Mouse (Mus musculus) cerebellum, adult 18-20 months (tissue): ENCODE results near the gene Traf3ip3.

Source experiments
- DNase-seq, 2 experiments: peaks; one replicate each; pipeline ENCODE4 v3.0.0; 2021

Gene Traf3ip3

DNA sequence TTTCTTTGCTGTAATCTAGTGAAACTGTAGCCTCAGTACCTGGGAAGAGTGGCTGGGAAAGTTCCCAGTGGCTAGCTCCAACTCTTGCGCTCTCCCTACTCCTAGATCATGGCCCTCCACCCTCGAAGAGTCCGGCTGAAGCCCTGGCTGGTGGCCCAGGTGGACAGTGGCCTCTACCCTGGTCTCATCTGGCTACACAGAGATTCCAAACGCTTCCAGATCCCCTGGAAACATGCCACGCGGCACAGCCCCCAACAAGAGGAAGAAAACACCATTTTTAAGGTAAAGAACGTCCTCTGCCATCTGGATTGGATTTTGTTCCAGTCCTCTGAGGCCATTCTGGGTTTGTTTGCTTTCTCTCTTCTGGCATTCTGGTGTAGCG is 44.4 kb downstream of the Traf3ip3 start:
- DNase-seq, result no peak

DNA sequence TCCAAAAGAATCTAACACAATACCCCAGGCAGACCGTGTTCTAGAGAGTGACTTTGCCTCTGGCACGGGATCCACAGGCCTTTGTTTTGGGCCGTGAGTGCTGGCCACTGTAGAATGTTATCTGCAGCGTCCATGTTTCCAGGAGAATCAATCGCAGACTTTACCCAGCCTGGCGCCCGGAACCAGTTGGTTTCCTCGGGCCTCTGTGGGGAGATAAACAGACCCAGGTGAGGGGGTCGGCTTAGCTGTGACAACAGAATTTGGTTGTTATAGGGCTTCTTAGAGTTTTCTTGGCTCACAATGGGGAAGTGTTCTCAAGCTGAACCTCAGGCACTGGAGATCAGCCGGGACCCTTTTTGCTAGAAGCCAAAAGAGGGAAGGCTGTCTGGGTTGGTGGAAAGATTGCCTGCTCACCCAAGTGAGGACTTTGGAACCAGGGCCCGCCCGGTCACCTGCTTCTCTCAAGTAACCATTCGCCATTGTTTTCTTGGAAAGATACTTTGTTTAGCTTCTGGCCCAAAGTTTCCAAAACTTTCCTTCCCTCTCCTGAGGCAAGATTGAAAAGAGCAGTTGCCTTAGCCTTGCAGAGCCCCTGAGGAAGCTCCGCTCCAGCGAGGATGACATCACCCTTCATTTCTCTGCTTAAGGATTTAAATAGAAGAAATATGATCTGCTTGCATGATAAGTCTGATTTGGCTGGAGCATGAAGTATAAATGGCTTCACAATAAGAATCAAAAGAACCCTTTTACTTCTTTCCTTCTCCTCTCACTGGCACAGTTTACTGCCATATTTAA is 45.0 kb downstream of the Traf3ip3 start:
- no peak for DNase-seq

DNA sequence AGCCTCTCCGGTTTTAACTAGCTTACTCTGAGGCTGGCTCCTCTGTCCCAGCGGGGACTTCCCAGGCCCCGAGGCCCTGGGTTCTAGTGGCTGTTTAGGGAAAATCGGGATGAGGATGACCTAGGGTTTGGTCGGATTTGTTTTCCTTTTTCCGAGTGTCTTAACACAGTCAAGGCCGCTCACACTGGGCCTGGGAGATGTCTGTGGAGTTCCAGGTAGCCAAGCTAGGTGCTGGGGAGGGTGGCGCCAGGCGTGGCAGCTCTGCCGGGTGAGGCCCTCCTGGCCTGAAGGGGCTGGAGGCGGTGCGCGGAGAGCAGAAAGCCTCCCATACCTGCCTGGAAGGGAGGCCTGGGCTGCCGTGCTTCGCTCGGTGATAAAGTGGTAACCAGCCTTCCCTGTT is 47.9 kb downstream of the Traf3ip3 start:
- no peak for DNase-seq

DNA sequence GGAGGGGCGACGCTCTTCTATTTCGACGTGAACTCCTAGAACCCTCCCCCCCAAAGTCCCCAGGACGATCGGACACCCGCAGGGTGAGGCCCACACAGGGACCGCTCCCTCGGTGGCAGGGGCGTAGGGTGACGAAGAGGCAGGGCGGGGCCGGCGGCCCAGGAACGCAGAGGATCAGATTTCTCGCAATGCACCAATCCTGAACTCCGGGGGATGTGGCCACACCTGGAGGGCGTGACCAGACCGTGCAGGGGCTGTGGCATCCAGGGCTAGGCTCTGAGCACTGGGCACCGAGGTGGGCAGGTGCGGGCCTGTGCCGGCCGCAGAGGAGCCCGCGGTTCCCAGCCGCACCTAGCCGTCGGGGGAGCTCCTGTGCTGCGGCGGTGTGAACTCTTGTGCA is 48.6 kb downstream of the Traf3ip3 start, which contains the start of gene Irf6:
TSS of gene Irf6 (plus strand) at position 240 of the 400 bp plus-strand sequence.
- no peak for DNase-seq

DNA sequence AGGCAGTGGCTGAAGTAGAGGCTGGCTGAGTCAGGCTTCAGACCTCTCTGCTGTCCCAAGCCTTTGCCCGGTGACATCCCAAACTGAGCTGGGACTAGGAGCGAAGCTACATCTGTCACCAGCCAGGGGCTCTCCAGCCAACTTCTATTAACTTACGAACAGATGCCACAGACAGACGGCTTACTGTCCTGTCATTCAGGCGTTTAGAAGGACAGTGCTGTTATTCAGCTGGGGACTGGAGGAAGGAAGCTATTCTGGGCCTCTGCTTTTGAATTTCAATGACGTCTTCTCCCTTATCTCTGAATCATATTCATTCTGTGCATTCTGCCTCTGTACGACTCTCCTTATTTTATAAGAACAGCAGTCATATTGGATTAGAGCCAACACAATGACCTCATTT is 50.4 kb downstream of the Traf3ip3 start:
- DNase-seq, result no peak

DNA sequence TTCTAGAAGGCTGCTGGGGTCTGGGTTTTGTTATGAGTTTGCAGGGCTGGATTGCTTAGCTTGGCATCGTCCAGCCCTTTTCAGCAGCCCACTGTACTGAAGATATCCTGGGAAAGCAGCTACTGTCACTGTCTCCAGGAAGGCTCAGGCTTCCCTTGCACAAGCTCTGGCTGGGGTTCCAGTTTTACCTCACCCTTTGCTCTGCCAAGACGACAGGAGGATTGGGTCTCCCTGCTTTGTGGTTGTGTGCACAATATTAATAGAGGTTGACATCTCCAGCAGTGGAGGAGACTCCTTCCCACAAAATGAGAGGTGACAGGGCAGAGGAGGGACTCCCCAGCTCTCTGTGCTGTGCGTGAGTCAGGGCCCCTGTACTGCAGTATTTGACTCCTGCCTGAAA is 52.3 kb downstream of the Traf3ip3 start:
- DNase-seq, result no peak

DNA sequence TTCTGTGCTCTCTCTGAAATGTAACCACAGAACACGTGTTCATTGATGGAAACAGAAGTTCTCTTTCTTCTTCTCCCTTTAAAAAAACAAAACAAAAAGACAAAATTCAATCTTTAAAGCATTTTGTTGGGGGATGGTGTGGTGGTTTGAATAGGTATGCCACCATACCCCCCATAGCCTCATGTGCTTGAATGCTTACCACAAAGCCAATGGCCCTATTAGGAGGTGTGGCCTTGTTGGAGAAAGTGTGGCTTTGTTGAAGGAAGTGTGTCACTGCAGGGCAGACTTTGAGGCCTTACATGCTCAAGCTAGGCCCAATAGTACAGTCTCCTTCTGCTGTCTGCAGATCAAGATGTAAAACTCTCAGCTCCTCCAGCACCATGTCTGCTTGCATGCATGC is 55.1 kb downstream of the Traf3ip3 start:
- DNase-seq, result no peak

DNA sequence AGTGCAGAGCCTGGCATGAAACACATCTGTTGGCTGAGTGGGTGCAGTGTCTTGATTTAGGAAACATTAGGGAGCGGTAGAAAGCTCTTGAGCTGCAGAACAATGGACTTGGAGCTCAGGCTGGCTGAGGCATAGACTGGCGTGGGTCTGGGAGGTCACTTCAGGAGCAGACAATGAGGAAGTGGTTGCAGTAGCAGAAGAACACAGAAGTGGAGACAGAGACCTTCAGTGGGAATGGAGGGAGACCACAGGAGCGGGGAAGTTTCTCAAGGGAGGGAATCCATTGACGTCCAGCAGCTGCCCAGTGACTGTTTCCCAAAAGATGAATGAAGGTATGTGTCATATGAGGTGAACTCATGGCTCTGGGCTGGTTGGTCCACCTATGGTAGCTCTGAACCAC is 56.4 kb downstream of the Traf3ip3 start:
- no peak for DNase-seq

DNA sequence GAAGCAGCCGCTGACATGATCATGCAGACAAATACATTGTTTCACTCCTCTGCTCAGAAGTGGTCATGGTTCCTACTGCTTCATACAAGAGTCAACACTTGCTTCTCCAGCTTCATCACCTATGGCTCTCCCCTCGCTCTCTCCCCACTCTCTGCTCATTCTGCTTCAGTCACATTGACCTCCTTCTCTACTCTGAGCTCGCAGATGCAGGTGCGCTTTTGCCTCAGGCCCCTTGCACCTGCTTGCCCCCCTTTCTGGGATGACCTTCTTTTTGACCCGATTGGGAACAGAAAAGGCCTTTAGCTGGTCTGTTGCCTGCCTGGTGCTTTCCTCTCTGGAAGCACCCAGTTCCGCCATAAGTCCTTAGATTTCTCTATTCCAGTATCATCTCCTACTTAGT is 57.0 kb downstream of the Traf3ip3 start:
- DNase-seq, result peak in 1 of 2 experiments; percentile 23

DNA sequence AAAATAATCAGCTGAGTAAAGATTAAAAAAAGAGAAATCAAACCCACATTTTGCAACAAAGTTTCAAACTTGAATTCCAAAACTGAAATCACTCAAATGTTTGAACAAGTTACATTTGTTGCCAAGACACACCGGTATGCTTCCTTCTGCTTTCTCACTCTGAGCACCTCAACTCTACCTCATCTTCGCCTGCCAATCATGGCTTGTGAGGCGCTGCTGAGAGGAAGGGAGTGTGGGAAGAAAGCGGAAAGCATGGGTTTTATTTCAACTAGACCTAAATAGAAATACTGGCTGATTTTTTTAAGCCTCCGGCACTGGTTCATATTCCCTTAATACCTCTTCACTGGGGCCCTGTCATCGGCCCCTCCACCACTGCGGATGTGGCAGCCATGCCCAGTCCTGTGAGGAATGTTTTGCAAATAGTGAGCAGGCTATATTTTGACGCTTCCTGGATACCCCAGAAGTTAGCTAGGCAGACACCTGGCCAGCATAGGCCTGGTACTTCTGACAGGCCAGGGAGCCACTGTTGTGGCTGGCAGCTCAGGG is 58.9 kb downstream of the Traf3ip3 start:
- no peak for DNase-seq

DNA sequence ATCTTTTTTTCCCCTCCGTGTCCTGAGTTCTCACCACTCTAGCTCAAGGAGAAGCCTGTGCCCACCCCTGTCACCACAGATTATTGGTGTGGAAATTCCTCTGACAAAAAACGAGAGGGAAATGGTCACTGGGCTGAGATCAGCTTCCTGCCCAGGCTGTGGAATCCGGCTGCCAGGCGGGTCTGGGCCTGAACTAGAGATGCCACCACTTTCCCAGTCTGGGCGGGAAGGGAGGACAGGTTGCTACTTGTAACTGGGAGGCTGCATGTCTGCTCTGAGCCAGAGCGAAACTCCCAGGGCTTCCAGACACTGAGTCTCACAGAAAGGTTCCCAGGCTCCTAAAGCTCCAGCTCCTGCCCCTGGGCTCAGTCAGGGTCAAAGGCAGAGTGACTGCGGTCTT is 60.4 kb downstream of the Traf3ip3 start:
- DNase-seq, result no peak

DNA sequence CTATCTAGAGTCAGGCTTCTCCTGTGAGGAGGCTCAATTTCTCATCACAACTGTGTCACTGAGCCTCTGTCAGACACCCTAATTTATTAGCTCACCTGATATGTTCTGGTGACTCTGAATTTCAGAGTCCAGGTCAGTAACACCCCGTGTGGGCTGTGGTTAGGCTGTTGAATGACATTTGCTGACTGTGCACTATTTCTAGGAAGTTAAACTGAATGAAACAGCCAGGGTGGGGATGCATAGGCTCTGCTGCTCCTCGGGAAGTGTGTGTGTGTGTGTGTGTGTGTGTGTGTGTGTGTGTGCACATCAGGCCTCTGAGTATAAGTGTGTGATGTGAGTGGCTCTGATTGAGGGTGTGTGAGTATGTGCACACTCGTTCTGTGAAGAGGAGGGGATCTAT is 62.8 kb downstream of the Traf3ip3 start:
- no peak for DNase-seq

DNA sequence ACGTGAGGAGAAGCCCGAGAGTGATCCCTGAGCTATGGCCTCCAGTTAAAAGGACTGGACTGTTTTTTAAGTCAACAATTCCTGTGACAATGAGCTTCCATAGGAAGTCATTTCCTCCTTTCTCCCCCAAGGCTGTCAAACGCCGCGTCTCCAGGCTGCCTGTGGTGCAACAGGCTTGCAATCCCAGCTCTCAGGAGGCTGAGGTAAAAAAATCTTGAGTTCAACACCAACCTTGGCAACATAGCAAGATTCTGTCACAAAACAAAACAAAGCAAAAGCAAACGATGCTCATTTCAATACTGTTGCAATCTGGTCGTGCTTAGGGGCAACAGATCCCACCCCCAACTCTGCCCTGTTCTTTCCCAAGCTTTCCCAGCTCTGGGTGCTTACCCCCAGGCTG is 63.4 kb downstream of the Traf3ip3 start:
- no peak for DNase-seq

DNA sequence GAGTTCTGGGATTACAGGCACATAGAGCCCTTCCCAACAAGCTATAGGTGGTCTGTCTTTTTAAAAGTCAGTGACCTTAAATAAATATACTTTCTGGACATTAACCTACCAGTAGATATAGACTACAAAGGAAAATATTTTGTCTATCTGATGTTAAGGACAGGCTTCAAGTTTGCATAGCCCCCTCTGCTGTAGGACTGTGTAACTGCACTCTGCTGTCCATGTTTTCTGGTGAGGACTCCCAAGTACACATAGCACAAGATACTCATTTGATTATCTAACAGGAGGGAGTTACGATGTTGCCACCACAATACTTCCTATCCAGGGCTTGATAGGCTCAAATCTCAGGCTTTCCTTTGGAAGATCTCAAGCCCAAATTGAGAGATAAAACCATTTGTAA is 67.8 kb downstream of the Traf3ip3 start:
- DNase-seq, result no peak

DNA sequence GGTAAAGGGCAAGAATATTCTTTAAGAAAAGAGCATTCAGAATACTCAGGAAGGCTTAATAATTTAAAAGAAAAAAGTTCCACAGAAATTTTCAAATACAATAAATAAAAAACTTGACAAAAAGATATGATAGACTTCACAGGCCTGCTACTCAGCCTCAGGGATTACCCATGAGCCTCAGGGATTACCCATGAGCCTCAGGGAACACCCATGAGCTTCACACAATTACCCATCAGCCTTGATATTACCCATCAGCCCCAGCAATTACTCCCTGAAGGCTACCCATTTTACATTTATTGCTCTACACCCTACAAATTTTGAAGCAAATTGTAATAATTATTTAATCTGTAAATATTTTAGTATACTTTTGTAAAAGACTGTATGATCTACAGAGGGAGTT is 69.1 kb downstream of the Traf3ip3 start:
- no peak for DNase-seq

DNA sequence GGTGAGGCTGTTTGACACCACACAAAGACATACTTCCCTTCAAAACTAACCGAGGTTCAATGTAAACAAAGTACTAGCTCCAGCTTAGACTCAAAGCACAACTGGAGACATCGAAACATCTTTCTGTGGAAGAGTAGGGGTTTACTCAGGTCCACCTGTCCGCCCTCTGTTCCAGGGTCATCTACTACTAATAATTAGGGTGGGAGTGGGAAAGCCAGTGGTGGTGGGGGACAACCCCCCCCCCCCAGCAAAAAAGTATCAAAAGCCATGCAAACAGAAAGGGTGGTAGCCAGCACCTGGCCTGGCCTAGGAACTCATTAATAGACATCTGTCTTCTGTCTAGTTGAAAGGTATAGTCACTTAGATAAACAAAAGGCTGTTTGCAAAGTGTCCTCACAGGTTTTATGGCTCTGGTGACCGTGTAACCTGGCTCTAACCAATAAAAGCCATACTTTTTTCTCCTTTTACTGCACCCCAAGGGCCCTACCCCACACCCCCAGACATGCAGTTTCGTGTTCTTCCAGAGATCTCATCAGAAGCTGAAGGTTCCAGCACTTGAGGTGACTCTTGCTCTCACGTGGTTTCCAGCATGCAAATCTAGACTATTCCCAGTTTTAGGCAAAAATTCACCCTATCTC is 70.1 kb downstream of the Traf3ip3 start:
- DNase-seq, result no peak

DNA sequence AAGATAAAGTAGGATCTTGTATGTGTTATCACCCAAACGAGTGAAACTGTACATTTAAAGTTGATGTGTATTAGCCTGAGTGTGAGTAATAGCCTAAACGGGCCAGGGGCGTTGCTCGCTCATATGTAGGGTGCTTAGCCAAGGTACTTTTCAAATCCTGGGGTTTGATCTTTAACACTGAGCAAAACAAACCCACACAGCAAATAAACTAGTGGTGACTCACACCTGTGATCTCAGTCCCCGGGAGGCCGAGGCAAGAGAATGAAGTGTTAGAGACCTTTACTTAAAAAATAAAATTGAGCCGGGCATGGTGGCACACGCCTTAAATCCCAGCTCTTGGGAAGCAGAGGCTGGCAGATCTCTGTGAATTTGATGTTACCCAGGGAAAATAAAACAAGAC is 70.7 kb downstream of the Traf3ip3 start:
- DNase-seq, result no peak

DNA sequence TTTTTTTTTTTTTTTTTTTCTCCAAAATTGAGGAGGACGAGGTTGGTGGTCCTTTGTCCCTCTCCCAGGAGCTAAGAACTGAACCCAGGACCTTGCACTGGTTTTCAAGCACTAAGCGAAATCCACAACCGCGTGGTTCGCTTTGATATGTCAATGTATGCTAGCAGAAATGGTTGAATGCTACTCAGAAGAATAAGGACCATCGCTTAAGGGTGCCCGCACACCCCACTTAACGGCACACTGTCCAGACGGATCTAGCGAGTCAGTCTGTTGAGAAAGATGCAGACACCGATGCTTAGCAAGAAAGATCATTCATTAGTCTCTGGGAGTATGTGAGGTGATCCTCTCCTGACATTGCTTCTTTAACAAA is 71.1 kb downstream of the Traf3ip3 start:
- DNase-seq, result no peak

DNA sequence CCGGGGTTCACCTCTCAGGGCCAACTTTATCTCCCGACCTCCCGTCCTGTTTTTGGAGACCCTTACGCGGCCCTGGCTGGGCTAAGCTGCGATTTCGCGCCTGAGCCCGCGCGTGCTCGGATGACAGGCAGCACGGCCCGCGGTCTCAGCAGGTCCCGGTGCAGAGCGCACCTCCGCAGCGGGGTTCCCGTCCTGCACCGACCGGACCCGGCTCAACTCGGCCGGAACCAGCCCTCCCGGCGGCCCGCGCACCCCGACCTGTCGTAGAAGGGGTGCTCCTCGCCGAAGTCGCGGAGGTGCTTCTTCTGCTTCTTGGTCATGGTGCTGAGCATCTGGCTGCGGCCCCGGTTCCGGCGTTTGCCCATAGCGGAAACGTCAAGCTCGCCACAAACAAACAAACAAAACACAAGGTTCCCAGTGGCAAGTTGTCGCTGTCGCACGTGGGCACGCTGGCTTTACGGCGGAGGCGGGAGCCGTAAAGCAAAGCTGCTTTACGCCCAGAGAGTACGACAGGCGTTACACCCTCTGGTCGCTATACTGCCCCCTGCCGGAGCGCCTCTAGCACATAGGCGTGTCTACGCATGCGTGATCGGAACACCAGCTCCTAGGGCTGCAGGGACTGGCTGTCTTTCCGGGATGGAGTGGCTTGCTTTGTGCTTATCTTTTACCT is 71.6 kb downstream of the Traf3ip3 start, which contains the start of gene Diexf:
TSS of gene Diexf (minus strand) at position 487 of the 670 bp plus-strand sequence.
- DNase-seq, result peak; percentile 95 to 97

DNA sequence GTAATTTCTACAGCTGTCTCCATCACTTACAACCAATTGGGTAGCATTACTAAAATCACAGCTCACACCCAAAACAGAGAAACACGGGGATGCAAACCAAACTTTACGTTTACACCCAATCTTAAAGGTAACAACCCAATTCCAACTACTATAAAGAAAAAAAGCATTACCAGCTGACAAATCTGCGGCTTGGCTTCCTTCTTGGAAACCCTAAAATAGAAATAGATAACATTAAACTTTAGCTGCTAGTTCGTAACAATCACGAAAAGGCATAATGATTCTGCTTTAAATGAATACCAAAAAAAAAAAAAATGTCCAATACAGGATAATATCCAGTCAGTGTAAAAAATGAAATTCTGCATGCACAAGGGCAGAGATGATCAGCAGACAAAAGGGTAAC is 72.2 kb downstream of the Traf3ip3 start:
- DNase-seq, result no peak

DNA sequence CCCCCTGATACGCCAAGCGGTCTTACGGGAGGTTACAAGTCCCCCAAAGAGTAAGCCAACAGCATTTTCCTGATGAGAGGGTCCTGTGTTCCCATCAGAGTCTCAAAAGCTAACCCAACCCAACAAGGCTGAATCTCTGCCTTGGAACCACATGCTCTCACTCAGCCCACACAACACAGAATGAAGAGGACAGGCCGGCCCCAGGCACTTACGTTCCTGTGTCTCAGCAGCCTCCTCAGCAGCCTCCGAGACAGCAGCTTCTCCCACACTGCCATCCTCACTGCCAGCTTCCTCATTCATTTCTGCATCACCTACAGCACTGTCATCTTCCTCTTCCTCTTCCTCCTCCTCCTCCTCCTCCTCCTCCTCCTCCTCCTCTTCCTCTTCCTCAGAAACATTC is 73.4 kb downstream of the Traf3ip3 start:
- no peak for DNase-seq

DNA sequence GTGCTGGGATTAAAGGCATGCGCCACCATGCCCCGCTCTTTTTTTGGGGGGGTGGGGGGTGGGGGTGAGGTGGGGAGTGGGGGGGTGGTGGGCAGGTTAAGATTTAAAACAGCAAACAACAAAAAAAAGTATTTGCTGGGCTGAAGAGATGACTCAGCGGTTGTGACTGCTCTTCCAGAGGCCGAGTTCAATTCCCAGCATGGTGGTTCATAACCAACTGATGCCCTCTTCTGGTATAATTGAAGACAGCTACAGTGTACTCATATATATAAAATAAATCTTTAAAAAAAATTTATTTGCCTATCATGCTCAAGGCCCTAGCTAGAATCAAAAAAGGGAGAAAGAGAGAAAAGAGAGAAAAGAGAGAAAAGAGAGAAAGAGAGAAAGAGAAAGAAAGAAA is 75.7 kb downstream of the Traf3ip3 start:
- no peak for DNase-seq
